Mouse (Mus musculus): ENCODE data around the gene Kcnk4.

The Kcnk4 gene

DNA sequence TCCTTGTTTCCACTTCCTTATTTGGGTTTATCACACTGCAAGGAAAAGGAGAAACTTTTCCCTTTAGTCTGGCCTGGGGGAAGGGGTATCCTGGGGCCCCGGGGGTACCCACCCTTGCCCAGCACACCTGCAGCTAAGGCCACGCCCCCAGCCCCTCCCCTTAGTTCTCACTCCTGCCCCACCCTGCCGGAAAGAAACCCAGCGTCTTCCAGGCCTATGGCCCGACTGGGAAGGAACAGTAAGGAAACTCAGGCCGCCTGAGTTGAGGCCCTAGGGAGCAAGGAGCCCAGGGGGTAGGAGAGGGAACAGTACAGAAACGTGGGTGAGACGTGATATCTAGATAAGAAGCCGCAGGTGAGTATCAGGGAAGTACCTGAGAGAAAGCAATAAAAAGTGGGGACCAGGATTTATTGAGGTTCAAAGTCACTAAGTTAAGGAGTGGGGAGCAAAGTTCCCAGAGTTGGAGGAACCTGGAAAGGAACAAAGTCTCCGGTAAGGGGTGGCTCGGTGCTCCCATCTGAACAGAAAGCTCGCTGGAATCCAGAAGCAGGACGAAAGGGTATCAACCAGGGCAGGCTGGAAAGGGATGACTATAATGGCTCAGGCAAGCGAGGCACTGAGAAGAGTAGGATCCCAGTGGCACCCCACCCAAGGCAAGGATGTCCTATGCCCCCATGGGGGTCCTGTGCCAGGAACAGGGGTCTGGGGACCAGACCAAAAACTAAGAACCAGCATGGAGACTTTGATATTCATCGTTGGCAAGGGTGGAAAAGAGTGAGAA, 34.4 kb upstream of the Kcnk4 start:
- DNase-seq (ENCODE audit: low read depth, low spot score), result peak; percentile 53

DNA sequence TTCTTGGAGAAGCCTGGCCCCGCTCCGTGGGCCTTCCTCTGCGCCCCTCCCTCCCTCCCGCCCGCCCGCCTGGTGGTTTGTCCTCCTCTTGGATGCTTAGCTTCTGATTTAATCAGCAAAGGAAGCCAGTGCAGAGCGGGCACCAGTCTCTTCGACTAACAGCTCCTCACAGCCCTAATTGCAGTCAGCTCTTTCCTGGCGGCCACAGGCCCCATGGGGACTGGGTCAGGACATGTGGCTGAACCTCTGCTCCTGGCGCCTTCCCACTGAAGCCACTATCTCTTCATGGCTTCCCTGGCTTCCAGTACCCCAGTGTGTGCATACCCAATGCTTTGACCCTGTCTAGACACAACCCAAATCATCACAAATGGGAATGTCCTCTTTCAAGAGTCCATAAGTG, 22.1 kb upstream of the Kcnk4 start:
- DNase-seq (ENCODE audit: low read depth, low spot score), result no peak

DNA sequence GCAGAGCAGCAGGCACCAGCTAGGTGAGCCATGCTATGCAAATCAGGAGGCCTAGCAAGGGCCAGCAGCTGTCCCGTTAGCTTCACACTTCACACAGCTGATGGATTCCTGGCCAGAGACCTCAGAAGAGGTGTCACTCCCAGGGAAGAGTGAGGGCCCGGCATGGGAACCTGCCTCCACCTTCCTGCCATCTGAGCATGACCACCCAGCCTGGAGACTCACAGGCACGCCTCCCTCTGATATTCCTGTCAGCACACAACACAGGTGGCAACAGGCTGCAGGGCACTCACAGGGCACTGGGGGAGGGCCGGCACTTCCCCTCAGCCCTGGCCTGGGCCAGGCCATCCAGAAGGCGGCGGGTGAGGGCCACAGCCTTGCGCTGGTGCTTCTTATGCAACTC, 21.1 kb upstream of the Kcnk4 start:
- no peak for DNase-seq (ENCODE audit: low read depth, low spot score)

DNA sequence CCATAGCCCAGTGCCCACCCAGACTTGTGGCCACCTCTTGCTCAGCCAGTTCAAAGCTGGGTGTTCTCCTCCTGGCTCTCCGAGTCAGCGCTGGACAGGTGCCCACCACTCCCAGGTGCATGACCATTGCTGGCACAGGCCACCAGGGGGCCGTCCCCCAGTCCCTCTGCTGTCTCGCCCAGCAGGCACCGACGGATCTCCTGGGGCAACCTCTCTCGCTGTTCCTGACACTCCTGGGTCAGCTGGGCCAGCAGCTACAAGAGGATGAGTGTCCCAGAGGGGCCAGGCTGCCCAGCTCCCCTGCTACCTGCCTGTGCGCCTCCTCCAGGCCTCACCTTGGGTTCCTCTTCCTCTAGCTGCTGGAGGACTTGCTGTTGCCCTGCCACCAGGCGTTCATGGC, 19.7 kb upstream of the Kcnk4 start:
- peak; percentile 29 for DNase-seq (ENCODE audit: low read depth, low spot score)

DNA sequence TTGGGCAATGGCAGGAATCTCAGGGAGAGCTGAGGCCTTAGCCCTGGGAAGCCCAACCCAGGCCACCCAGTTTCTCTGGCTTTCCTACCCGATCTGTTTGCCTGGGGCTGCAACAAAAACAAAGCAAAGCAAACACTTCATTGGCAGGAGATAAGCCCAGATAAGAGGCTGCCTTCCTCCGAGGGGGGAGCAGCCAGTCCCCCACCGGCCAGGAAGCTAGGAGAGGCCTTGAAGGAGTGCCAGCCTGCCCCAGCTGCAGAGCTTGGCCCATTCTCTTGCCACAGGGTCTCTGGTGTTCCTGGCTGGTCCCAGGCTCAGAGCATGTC, 18.4 kb upstream of the Kcnk4 start:
- no peak for DNase-seq (ENCODE audit: low read depth, low spot score)

DNA sequence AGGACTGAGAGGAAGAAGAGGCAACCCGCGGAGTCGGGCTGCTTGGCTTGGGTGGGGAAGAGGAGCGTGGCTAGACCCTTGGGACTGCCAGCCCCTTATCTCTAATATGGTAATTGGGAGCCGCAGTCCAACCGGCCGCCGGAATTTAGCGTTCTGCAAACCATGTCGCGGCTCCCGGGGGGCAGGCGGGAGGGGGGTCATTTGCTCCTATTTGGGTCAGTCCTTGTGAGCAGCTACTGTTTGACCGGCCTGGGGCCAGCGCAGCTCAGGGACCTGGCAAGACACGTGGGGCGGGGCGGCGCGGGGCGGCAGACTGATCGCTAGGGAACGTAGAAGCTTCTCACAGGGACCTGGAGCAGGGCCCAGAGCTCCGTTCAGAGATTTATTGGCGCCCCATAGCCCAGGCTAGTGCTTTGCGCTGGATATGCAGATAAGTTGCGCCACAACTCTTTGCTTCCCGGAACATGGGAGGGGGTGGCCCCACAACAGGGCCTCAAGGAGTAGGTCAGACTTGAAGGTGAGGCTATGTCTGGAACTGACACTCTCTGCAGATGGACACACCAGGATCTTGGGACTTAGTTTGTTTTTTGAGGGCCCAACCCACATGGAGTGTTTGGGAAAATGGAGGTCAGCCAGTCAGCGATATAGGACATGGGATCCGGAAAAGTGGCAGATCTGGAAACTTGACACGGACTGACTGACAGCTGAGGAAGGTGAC, 17.8 kb upstream of the Kcnk4 start:
- peak; percentile 54 for DNase-seq (ENCODE audit: low read depth, low spot score)

DNA sequence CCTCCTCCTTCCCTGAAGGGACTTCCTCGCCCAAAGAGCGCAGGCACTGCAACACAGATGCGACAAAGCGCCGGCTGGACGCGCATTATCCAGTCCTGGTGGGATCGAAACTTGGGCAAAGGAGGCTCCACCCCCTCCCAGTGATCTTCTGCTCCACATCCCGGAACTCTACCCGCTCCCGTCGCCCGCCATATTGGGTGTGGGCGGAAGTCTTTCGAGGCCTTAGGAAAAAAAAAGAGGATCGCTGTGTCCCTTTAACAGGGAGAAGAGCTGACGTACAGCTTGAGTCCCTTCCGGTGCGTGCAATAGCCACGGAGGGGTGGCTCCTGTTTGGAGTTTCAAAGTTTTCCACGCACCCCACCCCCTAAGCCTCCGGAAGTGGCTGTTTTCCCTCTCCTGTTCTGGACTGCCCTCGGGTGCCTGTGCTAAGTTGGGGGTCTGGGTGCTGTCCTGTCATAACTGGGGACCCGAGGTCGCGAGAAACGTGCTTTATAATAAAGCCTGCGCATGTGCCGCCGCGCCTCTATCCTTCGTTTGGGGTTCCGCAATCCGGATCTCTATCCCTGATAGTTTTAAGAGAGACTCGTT, 17.2 kb upstream of the Kcnk4 start:
- peak; percentile 94 for DNase-seq (ENCODE audit: low read depth, low spot score)

DNA sequence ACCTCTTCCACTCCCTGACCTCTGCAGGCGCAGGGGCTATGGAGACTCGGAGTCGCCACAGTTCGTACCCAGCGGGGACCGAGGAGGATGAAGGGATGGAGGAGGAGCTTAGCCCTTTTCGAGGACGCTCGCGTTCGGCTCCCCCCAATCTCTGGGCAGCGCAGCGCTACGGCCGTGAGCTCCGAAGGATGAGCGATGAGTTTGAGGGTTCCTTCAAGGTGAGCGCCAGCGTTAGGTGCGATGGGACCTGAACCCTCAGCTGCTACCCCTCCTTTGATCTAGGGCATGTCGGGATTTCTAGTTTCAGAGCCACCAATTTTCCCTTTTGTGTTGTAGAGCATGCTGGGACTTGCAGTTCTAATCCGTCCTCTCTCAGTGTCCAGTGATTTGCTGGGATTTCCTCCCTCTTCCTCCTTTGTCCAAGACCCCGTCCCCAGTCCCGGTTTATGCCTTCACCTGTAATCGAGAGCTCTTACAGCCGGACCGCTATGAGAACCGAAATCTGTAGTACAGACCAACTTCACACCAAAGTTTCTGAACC, 16.4 kb upstream of the Kcnk4 start:
- DNase-seq (ENCODE audit: low read depth, low spot score), result peak; percentile 60

DNA sequence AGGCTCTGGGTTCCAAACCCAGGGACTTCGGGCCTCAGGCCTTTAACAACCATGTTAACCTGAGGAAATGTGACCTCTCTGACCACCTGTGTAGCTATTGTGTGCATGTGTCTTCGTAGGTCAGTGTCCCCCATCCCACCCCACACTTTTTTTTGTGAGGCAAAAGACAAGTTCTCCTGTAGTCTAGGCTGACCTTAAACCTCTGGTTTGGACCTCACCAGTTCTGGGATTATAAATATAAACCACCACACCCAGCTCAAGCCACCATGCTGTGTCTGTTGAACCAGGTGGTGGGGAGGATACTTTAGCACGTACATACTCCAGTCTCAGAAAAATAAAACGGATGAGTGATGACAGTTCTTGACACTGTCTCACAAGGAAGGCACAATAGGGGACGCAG, 15.6 kb upstream of the Kcnk4 start:
- no peak for DNase-seq (ENCODE audit: low read depth, low spot score)

DNA sequence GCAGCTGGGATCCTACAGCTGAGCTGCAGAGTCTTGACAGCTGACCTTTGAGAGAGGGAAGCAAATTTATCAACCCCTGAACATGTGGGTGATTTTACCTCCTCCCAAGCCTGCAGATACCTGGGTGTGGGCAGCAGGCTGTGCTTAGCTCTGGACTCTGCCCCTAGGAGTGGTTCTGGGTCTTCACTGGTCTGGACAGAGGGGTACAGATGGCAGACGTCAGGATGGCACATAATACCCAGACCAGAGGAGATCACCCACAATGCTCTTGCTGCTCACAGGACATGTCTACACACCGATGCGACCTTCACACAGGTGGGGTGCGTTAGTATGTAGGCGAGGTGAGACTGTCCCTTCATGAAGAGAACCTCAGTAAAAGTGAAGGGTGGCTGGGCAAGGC, 15.2 kb upstream of the Kcnk4 start:
- DNase-seq (ENCODE audit: low read depth, low spot score), result no peak

DNA sequence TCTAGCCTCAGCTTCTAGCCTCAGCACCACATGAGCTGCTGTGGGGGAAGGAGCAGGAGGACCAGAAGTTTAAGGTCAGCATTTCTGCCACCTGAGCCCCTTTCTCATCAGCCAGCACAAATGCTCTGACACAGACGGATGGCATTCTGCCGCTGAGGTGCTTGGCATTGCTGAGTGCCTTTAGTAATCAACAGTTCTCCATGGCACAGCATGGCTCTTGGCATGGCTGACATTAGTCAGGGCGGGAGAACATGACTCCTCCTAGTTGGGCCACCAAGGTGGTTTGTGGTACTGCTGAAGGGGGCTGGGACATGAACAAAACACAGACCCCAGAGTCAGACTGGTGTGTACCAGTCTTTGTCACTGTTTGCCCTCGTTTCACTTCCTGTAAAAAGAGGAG, 13.9 kb upstream of the Kcnk4 start:
- DNase-seq (ENCODE audit: low read depth, low spot score), result no peak

DNA sequence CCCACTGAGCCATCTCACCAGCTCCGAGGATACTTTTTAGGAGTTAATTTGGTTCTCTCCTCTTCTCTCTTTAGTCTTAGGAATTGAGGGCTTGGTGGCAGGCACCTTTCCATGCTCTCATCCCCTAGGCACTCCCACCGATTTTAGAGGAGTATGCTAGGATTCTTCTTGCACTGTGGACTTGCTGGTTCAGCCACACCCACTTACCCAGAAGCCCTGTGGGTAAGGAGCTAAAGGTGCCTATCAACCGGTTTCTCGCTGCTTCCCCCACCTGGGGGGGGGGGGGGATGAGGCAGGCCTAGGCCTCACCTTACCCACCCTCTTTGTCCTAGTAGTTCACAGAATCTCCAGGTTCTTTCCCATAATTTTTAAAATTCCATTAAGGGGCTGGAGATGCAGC, 13.4 kb upstream of the Kcnk4 start:
- DNase-seq (ENCODE audit: low read depth, low spot score), result peak; percentile 58

DNA sequence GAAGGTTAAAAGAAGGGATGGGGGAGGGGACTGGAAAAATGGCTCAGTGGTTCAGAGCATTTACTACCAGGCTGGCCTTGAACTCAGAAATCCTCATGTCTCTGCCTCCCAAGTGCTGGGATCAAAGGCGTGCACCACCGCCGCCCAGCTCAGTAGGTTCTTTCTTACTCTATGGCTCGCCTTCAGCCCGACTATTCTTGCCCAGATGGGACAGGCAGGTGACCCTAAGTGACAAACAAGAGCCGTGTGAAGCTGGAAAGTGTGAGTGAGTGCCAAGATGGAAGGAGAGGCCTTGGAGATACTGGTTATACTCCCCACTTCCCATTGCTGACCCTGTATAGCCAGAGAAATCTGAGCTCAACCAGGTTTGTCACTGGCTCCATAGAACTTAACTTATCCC, 9.4 kb upstream of the Kcnk4 start:
- no peak for DNase-seq (ENCODE audit: low read depth, low spot score)

DNA sequence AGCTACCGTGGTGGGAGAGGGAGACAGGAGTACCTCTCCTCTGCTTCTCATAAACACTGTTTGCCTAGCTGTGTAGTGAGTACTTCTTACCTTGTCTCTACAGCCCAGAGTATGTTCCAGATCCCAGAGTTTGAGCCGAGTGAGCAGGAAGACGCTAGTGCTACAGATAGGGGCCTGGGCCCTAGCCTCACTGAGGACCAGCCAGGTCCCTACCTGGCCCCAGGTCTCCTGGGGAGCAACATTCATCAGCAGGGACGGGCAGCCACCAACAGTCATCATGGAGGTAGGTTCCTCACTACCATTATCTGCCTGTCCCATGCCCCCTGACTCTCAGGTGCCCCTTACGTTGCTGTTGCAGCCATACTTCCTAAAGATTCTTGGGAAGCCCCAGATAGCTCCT, 8.4 kb upstream of the Kcnk4 start:
- DNase-seq (ENCODE audit: low read depth, low spot score), result no peak

DNA sequence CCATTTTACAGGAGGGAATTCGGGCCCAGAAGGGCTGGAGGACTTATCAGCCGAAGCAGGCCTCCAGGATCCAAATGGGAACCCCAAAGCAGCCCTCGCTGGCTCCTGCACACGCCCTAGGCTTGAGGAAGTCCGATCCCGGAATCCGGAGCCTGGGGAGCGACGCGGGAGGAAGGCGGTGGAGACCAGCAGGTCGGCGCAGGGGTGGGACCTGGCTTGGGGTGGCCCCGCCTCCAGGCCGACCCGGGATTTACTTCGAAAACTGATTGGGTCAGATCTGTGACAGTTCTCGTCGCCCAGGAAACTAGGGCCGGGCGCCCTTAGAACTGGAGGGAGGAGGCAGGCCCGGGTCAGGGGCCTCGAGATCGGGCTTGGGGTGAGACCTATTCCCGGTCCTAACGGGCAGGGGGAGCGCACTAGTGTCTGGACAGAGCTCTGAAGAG, 8.0 kb upstream of the Kcnk4 start, which contains the start of gene Gpr137:
TSS of gene Gpr137 (minus strand) at position 232 of the 443 bp plus-strand sequence.
- DNase-seq (ENCODE audit: low read depth, low spot score), result peak; percentile 97

DNA sequence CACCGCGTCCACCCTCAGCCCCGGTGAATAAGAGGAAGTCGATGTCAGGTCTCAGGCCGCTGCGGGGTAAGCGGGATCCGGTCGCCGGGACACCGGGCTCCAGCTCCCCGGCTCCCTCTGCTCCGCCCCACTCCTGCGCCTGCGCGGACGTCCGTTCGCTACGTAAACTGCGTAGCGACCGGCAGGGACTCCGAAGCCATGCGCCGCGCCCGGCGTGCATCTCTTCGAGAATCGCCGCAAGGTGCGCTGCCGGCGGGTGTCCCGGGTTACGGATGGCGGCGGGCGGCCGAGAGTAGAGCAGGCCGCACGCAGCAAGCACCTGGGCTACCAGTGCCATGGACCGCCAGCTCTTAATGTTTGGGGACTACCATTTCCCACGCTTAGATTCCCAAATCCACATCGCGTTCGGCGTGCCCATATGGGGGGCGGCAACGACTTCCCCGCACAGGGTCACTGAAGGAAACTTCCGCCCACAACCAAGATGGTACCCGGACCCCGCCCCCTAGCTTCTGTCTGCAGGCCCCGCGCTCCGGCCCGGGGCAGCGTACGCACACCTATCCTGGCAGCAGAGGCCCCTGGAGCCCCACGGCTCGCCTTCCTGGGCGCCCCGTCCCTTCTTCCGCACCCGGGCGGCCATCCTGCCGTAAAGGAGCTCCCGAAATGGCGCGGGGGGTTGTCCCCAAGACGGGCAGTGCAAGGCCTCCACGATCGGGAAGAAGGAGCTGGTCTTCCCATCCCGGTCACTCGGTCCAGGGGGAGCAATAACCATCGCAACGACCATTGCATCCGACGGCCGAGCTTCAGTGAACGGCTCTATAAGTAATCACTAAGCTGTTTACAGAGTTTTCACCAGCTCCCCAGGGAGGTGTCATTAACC, 7.3 kb upstream of the Kcnk4 start, which contains the start of gene Bad:
TSS of gene Bad (plus strand) at position 490 of the 877 bp plus-strand sequence.
- DNase-seq (ENCODE audit: low read depth, low spot score), result peak; percentile 96

DNA sequence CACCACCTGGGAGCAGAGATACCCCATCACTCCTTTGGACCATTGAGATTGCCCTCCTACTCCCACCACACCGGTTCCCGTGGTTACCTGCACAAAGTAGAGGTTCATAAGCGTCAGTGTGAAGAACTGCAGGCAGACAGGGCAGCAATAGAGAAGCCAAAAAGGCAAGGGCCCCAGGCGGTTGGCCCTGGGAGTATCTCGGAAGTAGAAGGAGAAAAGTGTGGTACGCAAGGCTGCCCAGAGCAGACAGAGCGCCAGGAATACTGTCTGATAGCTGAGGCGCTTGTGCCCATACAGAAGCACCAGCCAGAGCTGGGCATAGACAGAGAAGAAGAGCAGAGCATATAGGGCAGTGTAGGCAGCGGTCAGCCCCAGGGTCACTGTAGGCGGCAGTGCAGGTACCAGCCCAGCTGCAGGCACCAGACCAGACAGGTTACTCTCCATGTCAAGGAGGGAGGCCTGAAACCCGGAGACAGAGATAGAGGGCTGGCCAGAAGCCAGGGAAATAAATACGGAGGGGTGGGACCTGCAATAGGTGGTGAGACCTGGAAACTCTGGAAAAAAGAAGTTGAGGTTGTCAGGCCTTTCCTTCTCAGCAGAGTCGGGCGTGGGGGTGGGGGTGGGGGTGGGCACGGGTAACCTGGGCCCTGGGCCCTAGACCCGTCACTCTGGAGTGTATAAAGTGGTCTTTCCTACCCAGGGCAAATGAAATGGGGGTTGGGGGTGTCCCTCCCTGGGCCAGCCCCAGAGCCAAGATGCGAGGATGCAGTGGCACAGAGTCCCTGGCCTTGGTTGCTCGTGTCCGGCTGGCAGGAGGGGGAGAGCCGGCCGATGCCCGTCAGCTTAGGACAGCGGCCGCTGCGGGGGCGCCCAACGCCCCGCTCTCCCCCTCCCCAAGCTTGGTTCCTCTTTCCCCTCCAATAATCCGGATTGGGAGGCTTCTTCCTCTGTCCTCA, 6.4 kb upstream of the Kcnk4 start:
- no peak for DNase-seq (ENCODE audit: low read depth, low spot score)

DNA sequence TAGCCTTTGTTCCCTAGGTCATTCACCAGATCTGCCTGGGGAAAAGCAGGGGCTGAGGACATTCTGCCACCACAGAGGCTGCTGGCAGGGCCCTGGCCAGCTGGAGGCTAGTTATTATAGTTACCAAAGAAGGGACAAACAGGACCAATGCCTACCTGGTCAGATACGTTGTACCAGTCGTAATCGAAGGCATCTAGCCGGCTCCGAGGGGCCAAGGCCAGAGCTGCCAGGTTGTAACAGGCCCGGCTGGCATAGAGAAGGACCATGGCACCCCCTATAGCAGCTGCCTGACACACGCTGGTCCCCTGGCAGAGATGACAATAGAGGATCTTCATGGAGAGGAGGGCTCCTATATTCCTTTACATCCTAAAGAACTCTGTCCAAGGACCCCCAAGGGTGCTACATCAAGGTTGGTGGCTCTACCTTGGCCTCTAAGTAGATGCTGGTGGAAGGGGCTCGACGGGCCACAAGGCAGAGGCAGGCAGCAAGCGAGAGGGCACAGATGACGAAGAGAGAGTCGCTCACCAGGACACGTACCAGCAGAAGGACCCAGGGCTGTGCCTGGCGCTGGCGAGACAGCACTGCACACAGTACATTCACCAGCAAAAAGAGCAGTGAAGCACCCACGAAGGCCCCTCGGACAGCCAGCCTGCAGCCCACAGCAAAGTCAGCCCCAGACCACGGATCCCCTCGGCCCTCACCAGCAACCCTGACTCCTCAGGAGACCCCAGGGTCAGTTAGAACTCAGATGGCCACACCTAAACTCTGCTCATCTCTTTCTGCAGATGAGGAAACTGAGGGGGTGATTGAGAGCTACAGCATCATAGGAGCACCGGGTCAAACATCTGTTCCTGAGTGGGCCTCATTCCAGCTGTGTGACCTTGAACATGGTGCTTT, 5.0 kb upstream of the Kcnk4 start:
- DNase-seq (ENCODE audit: low read depth, low spot score), result no peak
